Mouse (Mus musculus) bone marrow, adult 2 months (tissue): ENCODE results near the gene Grik4. TPM values are rescaled to one million over a fixed set of nuclear protein-coding genes. Genes with fewer than 3 reads are reported as not detected.

Experiments used
- H3K27ac ChIP-seq: fragments of 200-500 bp; 2 replicates; pipeline ENCODE4 v1.5.1; 2012; ENCODE audit warnings: low read depth, mild to moderate bottlenecking, control low read depth, inconsistent platforms, low read length; ENCODE audit not compliant: control insufficient read depth, poor library complexity, insufficient read depth
- H3K4me1 ChIP-seq: fragments of 200-500 bp; 2 replicates; pipeline ENCODE4 v1.6.1; 2011; ENCODE audit warnings: low read length; ENCODE audit not compliant: control insufficient read depth, insufficient read depth
- H3K4me3 ChIP-seq: fragments of 200-500 bp; replicated peaks from 2 replicates; pipeline ENCODE3; 2011; ENCODE audit warnings: mild to moderate bottlenecking, low read depth, low read length, control low read depth; ENCODE audit not compliant: control insufficient read depth
- CTCF ChIP-seq: fragments of 200-500 bp; IDR thresholded peaks from 2 replicates; pipeline ENCODE4 v1.5.1; 2011; ENCODE audit warnings: low read length, control low read depth; ENCODE audit not compliant: control insufficient read depth, insufficient read depth
- POLR2A ChIP-seq: fragments of 200-500 bp; IDR thresholded peaks from 2 replicates; pipeline ENCODE4 v1.6.1; 2011; ENCODE audit warnings: low read depth, mild to moderate bottlenecking, control low read depth, low read length, borderline replicate concordance; ENCODE audit not compliant: control insufficient read depth
- WGBS: fragments of 180-500 bp; shearing (Covaris S2); methylation state at CpG from one replicate; pipeline ENCODE4 v1.1.7; 2018; 5-methylcytosine and 5-hydroxymethylcytosine counted together
- polyA plus RNA-seq: library from polyadenylated mRNA; stranded (reverse); fragments of >200 nt; gene quantifications from 2 replicates; pipeline ENCODE4 v1.2.4, GENCODE M21; 2011; ENCODE audit warnings: low replicate concordance; ENCODE audit not compliant: missing spikeins, insufficient read depth, insufficient read length

The Grik4 gene
- polyA plus RNA-seq, 1 experiment = 4.1 TPM

DNA sequence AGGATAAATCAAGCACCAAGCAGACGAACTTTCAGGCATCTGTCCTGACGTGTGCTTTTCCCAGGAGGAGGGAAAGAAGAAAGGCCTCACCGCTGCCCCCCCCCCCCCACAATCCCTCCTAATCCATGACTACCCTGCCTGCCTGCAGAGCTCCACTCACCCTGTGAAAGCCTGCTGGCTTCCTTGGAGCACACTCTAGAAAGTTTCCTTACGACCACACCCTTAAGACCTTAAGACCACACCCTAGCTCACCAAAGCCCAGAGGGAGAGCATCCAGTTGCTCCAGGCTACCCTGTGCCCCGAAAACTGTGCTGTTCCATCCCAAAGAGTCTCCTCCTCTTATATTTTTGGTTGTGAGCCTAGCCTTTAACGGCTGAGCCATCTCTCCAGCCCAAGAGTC, 82.6 kb downstream of the Grik4 start:
- Histone ChIP-seq H3K4me1 (peaks cover 6% of the 10 kb centered on the region; the same call in 1 of the 2 replicates), H3K27ac (no peak overlapping the region), H3K4me3 (no peak overlapping the region)
- TF ChIP-seq CTCF (no peak), POLR2A (no peak)
- WGBS = 86% methylated on average over 6 of the region's 6 CpGs

DNA sequence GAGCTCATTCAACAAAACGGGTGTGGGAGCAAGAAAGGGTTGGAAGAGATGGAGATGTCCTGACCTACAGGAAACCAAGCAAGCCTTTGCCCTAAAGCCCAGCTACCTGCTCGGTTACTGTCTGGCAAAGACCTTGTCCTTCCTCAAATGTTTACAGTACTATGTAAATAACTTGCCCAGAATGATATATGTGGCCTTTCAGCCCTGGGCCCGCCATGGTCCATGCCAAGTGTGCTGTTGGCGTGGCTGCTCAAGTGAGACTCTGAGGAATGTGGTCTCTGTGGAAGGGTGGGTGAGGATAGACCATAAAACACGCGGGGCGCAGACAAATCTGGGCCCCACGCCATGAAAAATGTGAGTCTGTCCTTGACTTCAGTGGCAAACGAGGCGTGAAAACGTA, 83.1 kb downstream of the Grik4 start:
- TF ChIP-seq CTCF = no peak
- TF ChIP-seq POLR2A = no peak
- H3K27ac ChIP-seq = no peak overlapping the region
- H3K4me3 ChIP-seq = no peak overlapping the region
- 78% methylated on average over 11 of the region's 11 CpGs for WGBS
- peaks cover 6% of the 10 kb centered on the region; the same call in 1 of the 2 replicates for H3K4me1 ChIP-seq

DNA sequence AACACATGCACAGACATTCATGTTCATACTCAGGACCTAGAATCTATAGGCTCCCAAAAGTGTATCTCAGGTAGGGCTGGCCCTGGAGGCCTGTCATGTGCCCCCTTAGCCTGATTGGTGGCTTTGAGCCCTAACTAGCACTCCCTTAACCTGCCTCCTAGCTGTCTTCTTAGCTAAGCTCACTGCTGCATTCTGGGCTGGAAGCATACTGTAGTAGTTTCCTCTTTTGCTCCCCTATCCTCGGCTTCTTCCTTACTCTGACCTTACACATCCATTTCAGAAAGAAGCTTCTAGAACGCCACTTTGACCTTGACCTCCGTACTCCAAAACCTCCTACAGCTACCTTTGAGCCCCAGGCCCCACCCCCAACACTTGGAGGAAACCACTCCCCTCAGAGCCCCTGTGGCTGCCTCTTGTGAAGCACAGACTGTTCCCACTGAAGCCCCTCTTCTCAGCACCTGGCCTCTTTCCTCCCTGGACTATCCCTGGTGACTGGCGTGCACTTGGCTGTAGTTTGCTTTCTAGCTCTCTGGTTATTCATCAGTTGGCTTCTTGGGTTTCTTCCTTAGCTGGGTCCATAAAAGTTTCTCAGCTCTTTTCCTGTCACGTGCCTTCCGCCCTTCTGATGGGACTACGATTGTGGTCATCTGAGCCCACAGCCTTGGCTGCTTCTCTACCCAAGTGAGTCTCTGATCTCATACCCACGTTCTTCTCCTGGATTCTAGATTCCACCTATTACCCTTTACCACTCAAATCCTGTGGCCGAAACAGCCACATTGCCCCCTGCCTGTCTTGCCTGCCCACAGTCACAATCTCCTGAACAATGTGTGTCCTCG, 84.1 kb downstream of the Grik4 start:
- TF ChIP-seq CTCF (no peak), POLR2A (no peak)
- Histone ChIP-seq H3K27ac (no peak overlapping the region), H3K4me1 (peaks cover 6% of the 10 kb centered on the region; the same call in 1 of the 2 replicates), H3K4me3 (no peak overlapping the region)
- WGBS = 10% methylated on average over 10 of the region's 10 CpGs

DNA sequence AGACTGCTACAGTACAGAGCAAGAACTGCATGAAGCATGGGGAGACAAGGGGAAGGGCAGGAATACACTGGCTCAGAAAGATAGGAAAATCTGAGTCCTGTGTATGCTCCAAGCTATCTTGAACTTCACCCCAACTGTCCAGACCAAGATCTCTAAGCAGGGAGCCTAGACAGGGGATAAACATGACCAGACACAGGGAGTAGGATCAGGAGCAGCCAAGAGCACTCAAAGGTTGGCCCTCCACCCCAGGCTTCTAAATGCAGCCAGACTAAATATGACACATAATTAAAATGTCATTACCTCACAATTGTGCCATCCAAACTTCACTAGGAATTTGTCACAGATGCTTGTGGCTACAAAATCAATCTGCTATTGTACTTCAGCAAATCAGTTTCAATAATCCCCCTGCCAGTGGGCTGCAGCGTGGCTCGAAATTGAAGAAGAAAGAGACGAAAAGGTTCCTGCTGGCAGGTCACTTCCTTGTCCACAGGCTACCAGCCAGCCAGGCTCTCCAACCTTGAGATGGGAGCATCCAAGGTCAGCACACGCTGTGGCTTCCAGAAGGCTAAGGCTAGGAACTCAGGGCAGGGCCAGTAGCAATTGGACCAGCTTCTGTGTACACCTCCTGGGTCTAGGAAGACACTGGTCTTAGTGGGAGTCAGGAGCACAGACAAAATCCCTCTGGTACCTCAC, 85.1 kb downstream of the Grik4 start:
- no peak overlapping the region for H3K4me3 ChIP-seq
- TF ChIP-seq CTCF = no peak
- no peak for TF ChIP-seq POLR2A
- no peak overlapping the region for H3K27ac ChIP-seq
- WGBS = 65% methylated on average over 4 of the region's 4 CpGs
- peaks cover 6% of the 10 kb centered on the region; the same call in 1 of the 2 replicates for H3K4me1 ChIP-seq

DNA sequence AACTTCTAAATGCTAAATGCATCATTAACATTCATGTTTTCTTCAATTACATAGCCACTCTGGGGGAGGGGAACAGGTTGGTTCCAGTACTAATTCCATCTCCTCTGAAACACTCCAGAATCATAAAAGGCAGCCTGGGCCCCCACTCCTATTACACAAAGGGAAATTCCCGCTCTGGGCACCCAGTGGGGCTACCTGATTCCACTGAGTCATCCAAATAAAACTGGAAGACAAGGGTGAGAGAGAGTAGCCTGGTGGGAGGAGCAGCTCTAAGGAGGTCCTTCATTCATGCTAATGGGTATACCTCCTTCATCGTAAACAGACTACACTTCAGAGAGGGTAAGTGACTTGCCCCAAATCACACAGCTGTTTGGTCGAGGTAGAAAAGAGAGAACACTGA, 85.7 kb downstream of the Grik4 start:
- H3K27ac ChIP-seq = no peak overlapping the region
- no peak overlapping the region for H3K4me3 ChIP-seq
- TF ChIP-seq POLR2A (no peak), CTCF (no peak)
- 63% methylated on average over 3 of the region's 3 CpGs for WGBS
- H3K4me1 ChIP-seq = peaks cover 6% of the 10 kb centered on the region; the same call in 1 of the 2 replicates

DNA sequence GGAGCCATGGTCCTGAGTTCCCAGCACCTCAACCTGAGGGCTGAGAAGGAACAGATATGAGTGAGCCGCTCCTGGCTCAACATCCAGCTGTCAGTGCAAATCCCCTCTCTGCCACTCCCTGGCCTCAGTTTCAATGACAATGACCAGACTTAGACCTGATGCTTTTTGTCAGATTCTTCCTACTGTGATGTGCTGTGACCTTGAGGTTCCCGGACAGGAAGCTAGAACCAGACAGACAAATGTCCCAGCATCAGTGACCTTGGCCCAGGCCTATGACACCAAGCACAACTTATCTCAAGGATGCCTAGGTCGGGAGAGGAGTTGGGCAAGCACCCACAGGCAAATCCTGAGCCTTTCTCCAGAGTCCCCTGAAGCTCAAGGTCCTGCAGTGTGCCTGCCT, 86.5 kb downstream of the Grik4 start:
- 70% methylated on average over 3 of the region's 3 CpGs for WGBS
- no peak for TF ChIP-seq CTCF
- TF ChIP-seq POLR2A = no peak

DNA sequence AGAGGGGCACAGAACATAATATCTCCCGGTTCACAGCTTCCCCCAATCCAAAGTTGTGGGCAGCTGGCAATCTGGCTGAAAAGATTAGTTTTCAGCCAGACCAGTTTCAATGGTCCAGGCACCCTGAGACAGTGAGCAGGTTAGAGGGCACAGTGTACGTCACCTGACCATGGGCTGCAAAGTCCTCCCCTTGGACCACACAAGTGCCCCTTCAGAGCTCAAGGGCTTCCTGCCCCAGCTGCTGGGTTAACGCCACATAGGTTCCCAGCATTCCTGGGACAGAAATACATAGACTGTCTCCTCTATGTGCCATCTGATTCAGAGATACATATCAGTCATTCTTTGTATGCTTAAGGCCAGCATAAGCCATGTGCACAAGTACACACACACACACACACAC, 91.2 kb downstream of the Grik4 start:
- WGBS = 67% methylated on average over 3 of the region's 3 CpGs
- no peak overlapping the region for H3K4me3 ChIP-seq
- H3K27ac ChIP-seq = no peak overlapping the region
- TF ChIP-seq POLR2A = no peak
- no peak for TF ChIP-seq CTCF
- H3K4me1 ChIP-seq = no peaks in the 10 kb centered on the region

More for the DNA sequence above, 86.5 kb downstream of the Grik4 start:
- peaks cover 6% of the 10 kb centered on the region; the same call in 1 of the 2 replicates for H3K4me1 ChIP-seq
- no peak overlapping the region for H3K27ac ChIP-seq
- no peak overlapping the region for H3K4me3 ChIP-seq

DNA sequence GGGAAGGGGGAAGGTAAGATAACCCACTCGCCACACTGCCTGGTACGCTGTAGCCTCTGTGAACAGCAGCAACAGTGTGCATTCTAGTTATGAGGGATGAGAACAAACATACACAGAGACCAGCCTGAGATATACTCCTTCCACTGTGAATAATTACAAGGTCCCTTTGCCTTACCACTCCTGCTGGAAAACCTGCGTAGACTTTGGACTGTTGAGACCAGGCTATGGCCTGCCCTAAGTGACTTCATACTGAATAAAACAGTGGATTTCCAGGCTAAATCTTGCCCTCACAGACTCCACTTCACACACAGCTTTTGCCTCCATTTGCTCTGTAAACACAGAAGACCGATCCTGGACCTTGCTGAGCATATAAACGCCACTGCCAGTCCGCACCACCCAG, 94.2 kb downstream of the Grik4 start:
- no peaks in the 10 kb centered on the region for H3K4me1 ChIP-seq
- H3K27ac ChIP-seq = no peak overlapping the region
- 90% methylated on average over 6 of the region's 6 CpGs for WGBS
- TF ChIP-seq POLR2A (no peak), CTCF (no peak)
- H3K4me3 ChIP-seq = no peak overlapping the region

DNA sequence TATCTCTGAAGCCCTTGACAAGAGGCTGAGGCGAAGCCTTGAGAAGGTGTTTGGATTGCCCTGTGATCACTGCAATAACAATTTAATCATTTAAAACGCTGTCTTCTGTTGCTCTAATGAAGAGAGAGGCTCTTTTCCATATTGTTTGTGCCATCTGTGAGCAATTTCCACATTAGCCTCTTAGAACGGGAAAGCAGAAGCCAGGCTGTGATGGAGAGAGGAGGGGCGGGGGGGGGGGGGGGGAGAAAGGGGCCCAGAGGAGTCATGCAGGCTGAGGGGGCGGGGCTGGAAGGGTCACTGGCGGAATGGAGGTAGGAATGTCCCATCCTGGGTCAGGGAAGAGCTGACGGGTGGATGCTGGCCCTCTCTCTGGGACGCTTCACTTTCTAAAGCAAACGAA, 96.2 kb downstream of the Grik4 start:
- TF ChIP-seq POLR2A (no peak), CTCF (no peak)
- Histone ChIP-seq H3K4me3 (no peak overlapping the region), H3K4me1 (no peaks in the 10 kb centered on the region), H3K27ac (no peak overlapping the region)
- WGBS = 56% methylated on average over 9 of the region's 9 CpGs
